Mouse (Mus musculus) bone marrow macrophage, adult 2 months (primary cell): Measurements from ENCODE around the gene Plpp2.

Experiments used
- CTCF ChIP-seq: IDR thresholded peaks from 2 replicates; pipeline ENCODE4 v1.5.1; 2012; ENCODE audit warnings: low read depth, mild to moderate bottlenecking, low read length, moderate library complexity
- POLR2A ChIP-seq: IDR thresholded peaks from 2 replicates; pipeline ENCODE4 v1.6.1; 2012; ENCODE audit warnings: mild to moderate bottlenecking, low read depth, low read length, borderline replicate concordance

GRCm38 (mm10) chr10:79531593-79531992 lies 2.0 kb downstream of the Plpp2 start:
- TF ChIP-seq POLR2A, result no peak
- TF ChIP-seq CTCF, result no peak
